Mouse (Mus musculus): ENCODE results near the gene Olfr1463. TPM values are rescaled to one million over a fixed set of nuclear protein-coding genes. Genes with fewer than 3 reads are reported as not detected.

Olfr1463 gene
- total RNA-seq (2022): not detected

DNA sequence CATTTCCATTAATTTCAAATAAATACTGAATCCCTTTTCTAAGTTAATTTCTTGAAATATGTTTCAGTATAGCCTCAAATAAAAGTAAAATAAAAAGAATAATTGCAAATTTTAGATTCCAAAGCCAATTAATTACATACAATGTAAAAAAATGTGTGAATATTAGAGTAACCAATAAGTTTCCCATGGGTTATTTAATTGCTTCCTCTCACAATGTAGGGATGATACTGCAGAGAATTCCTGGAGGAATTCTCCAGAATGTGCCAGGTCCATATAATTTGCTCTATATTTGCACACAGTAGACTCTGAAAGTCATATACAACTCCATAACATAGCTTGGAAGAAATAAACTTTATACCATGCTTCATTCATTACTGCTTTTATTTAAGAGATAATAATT is at the start of gene Olfr1463:
Gene Olfr1463 (plus strand): TSS at position 301 of the 400 bp plus-strand sequence.
- DNase-seq (ENCODE audit: low spot score in 2 of 2): no peak

DNA sequence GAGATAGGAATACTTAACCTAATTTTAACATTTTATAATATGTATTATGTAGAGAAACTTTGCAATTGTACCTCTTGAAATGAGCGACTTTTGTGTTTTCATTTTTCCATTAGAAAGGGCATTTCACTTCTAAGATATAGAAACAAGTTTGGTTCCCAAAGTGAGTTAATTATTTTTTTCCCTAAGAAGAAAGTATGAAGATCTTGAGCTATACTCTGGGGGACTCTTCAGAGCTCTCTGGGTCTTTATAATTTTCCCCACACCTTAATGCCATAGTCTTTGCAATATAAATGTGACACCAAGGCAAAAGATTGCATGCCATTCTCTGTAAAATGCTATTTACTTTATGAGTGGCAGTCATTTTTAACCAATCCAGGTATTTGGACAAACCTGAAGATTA is 45.7 kb upstream of the Olfr1463 start, which contains the start of gene Olfr1462:
Gene Olfr1462 (plus strand): TSS at position 301 of the 400 bp plus-strand sequence.
- DNase-seq (ENCODE audit: low spot score in 2 of 2): no peak

DNA sequence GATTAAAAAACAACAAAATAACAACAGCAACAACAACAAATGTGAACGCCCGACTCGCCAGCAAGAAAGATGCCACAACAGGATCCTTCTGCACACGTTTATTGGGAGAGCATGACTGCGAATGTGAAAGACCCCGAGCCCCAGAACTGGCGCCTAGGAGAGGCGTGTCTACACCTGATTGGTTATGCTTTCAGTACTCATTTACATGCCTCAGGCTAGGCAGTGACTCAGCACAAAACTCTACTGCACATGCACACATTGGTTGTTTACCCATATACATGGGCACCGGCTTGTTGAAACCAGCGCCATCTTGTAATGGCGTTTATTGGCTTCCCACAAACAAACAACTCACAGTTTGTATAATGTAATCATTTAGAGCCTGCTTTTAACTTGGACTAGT is 9.5 kb upstream of the Olfr1463 start:
- no peak for DNase-seq (ENCODE audit: low spot score in 2 of 2)

Other genes with a start within 250 kb of the Olfr1463 start
- not detected for gene Olfr1451, start 236.3 kb upstream of the Olfr1463 start, total RNA-seq (2022)
- gene Olfr1453, start 203.0 kb upstream of the Olfr1463 start, total RNA-seq (2022): not detected
- gene Olfr1454, start 170.7 kb upstream of the Olfr1463 start, total RNA-seq (2022): not detected
- gene Olfr1457, start 133.4 kb upstream of the Olfr1463 start, total RNA-seq (2022): not detected
- not detected for gene Olfr1458, start 124.6 kb upstream of the Olfr1463 start, total RNA-seq (2022)
- under 1 TPM; 0.09 to 0.27 (median 0.20) TPM for gene Olfr1459, start 81.8 kb upstream of the Olfr1463 start, total RNA-seq (2022)
- not detected for gene Olfr1461, start 68.3 kb upstream of the Olfr1463 start, total RNA-seq (2022)
- gene Olfr1462, start 45.6 kb upstream of the Olfr1463 start, total RNA-seq (2022): not detected
- not detected for gene Olfr1465, start 84.2 kb downstream of the Olfr1463 start, total RNA-seq (2022)
- not detected for gene Olfr1466, start 107.5 kb downstream of the Olfr1463 start, total RNA-seq (2022)
- not detected for gene Olfr1467, start 130.9 kb downstream of the Olfr1463 start, total RNA-seq (2022)
- gene Olfr1469, start 176.5 kb downstream of the Olfr1463 start, total RNA-seq (2022): not detected
- not detected for gene Olfr1471, start 212.1 kb downstream of the Olfr1463 start, total RNA-seq (2022)
- gene Olfr1472, start 224.8 kb downstream of the Olfr1463 start, total RNA-seq (2022): not detected
- not detected for gene Olfr1474, start 238.2 kb downstream of the Olfr1463 start, total RNA-seq (2022)
- not detected for gene Olfr1475, start 248.9 kb downstream of the Olfr1463 start, total RNA-seq (2022)

Measured in layer of hippocampus, adult 8-10 months (tissue).